Mouse (Mus musculus) MEL (cell line): ENCODE results near the gene 6820408C15Rik. TPM values are rescaled to one million over a fixed set of nuclear protein-coding genes. Genes with fewer than 3 reads are reported as not detected.
A peak's percentile ranks its signal among the peaks of the same experiment; 100 is the strongest.

Experiments
- DNase-seq: peaks from one replicate; pipeline ENCODE4 v3.0.0; 2011; ENCODE audit warnings: low read depth, low spot score
- H3K27ac ChIP-seq: 2 replicates; pipeline ENCODE4 v1.5.1; 2012; ENCODE audit warnings: low read depth, mild to moderate bottlenecking, control low read depth, low read length, moderate library complexity; ENCODE audit not compliant: control insufficient read depth
- H3K27me3 ChIP-seq, 2 experiments: fragments of 150-350 bp in 1 of 2; sonication (generic) in 1 of 2; 2 replicates each; pipeline ENCODE4 v1.6.1; 2012; ENCODE audit warnings: low read length in 2 of 2, mild to moderate bottlenecking in 2 of 2, improper control_type of control experiment in 1 of 2, moderate library complexity in 1 of 2; ENCODE audit not compliant: insufficient read depth in 2 of 2, control insufficient read depth in 1 of 2
- H3K36me3 ChIP-seq, 2 experiments: 2 replicates each; pipeline ENCODE4 v1.6.1; 2012 to 2014; ENCODE audit warnings: low read length in 2 of 2, improper control_type of control experiment in 1 of 2, inconsistent platforms in 1 of 2, mild to moderate bottlenecking in 1 of 2; ENCODE audit not compliant: insufficient read depth in 2 of 2, control insufficient read depth in 1 of 2
- H3K4me1 ChIP-seq, 2 experiments: fragments of 150-350 bp in 1 of 2; sonication (generic) in 1 of 2; 2 replicates each; pipeline ENCODE4 v1.6.1; 2012; ENCODE audit warnings: low read length in 2 of 2, improper control_type of control experiment in 1 of 2, mild to moderate bottlenecking in 1 of 2; ENCODE audit not compliant: insufficient read depth in 2 of 2, control insufficient read depth in 1 of 2
- H3K4me3 ChIP-seq, 2 experiments: fragments of 150-350 bp in 1 of 2; sonication (generic) in 1 of 2; 2 replicates each; pipeline ENCODE4 v1.5.1; 2012; ENCODE audit warnings: low read depth in 2 of 2, low read length in 2 of 2, mild to moderate bottlenecking in 2 of 2, moderate library complexity in 2 of 2, control low read depth in 1 of 2, improper control_type of control experiment in 1 of 2; ENCODE audit not compliant: control insufficient read depth in 1 of 2, insufficient read depth in 1 of 2
- H3K79me2 ChIP-seq: 2 replicates; pipeline ENCODE4 v1.6.1; 2012; ENCODE audit warnings: mild to moderate bottlenecking, low read length, moderate library complexity; ENCODE audit not compliant: control insufficient read depth, poor library complexity, insufficient read depth
- H3K9ac ChIP-seq: 2 replicates; pipeline ENCODE4 v1.6.1; 2012; ENCODE audit warnings: low read depth, mild to moderate bottlenecking, control low read depth, low read length, moderate library complexity; ENCODE audit not compliant: control insufficient read depth, poor library complexity, severe bottlenecking
- H3K9me3 ChIP-seq: fragments of 150-350 bp; sonication (generic); replicated peaks from 2 replicates; pipeline ENCODE4 v1.6.1; 2012; ENCODE audit warnings: mild to moderate bottlenecking, low read length, improper control_type of control experiment, moderate library complexity; ENCODE audit not compliant: insufficient read depth
- CHD1 ChIP-seq: IDR thresholded peaks from 2 replicates; pipeline ENCODE4 v1.6.1; 2012; ENCODE audit warnings: low read depth, mild to moderate bottlenecking, inconsistent platforms, low read length, improper control_type of control experiment
- CHD2 ChIP-seq: IDR thresholded peaks from 2 replicates; pipeline ENCODE4 v1.6.1; 2011; ENCODE audit warnings: low read length, improper control_type of control experiment
- CTCF ChIP-seq, 3 experiments: IDR thresholded peaks in 2 of 3; conservative IDR thresholded peaks in 1 of 3; 2 replicates each; pipeline ENCODE4 v1.5.1; 2011 to 2012; ENCODE audit warnings: low read length in 3 of 3, low read depth in 2 of 3, mild to moderate bottlenecking in 2 of 3, improper control_type of control experiment in 1 of 3, inconsistent platforms in 1 of 3, mixed read lengths in 1 of 3, moderate library complexity in 1 of 3; ENCODE audit not compliant: control insufficient read depth in 1 of 3, insufficient read depth in 1 of 3, poor library complexity in 1 of 3, severe bottlenecking in 1 of 3
- ELF1 ChIP-seq: IDR thresholded peaks from 2 replicates; pipeline ENCODE4 v1.6.1; 2014; ENCODE audit warnings: low read depth, mild to moderate bottlenecking, inconsistent platforms, low read length, improper control_type of control experiment, moderate library complexity
- EP300 ChIP-seq, 2 experiments: IDR thresholded peaks; 2 replicates each; pipeline ENCODE4 v1.6.1; 2011; ENCODE audit warnings: improper control_type of control experiment in 2 of 2, low read length in 2 of 2, low read depth in 1 of 2, mild to moderate bottlenecking in 1 of 2
- ETS1 ChIP-seq: IDR thresholded peaks from 2 replicates; pipeline ENCODE4 v1.6.1; 2012; ENCODE audit warnings: low read depth, mild to moderate bottlenecking, inconsistent platforms, low read length, improper control_type of control experiment, moderate library complexity
- GABPA ChIP-seq: IDR thresholded peaks from 2 replicates; pipeline ENCODE4 v1.6.1; 2012; ENCODE audit warnings: low read depth, mild to moderate bottlenecking, inconsistent platforms, low read length, improper control_type of control experiment, moderate library complexity
- GATA1 ChIP-seq: IDR thresholded peaks from 2 replicates; pipeline ENCODE4 v1.6.1; 2011; ENCODE audit warnings: low read depth, low read length, improper control_type of control experiment
- JUND ChIP-seq: IDR thresholded peaks from 2 replicates; pipeline ENCODE4 v1.6.1; 2011; ENCODE audit warnings: low read depth, mild to moderate bottlenecking, improper control_type of control experiment, low read length
- MAX ChIP-seq: IDR thresholded peaks from 2 replicates; pipeline ENCODE4 v1.6.1; 2011; ENCODE audit warnings: low read length, improper control_type of control experiment
- MEF2A ChIP-seq: IDR thresholded peaks from 2 replicates; pipeline ENCODE4 v1.6.1; 2014; ENCODE audit warnings: low read depth, mild to moderate bottlenecking, inconsistent platforms, low read length, improper control_type of control experiment; ENCODE audit not compliant: poor library complexity, insufficient replicate concordance, severe bottlenecking; ENCODE audit errors: extremely low read depth
- MXI1 ChIP-seq: IDR thresholded peaks from 2 replicates; pipeline ENCODE4 v1.6.1; 2011; ENCODE audit warnings: mild to moderate bottlenecking, low read depth, low read length, improper control_type of control experiment
- MYB ChIP-seq: IDR thresholded peaks from 2 replicates; pipeline ENCODE4 v1.6.1; 2011; ENCODE audit warnings: mild to moderate bottlenecking, low read depth, low read length, improper control_type of control experiment
- NELFE ChIP-seq: IDR thresholded peaks from 2 replicates; pipeline ENCODE4 v1.6.1; 2011; ENCODE audit warnings: low read depth, low read length, improper control_type of control experiment
- NRF1 ChIP-seq: IDR thresholded peaks from 2 replicates; pipeline ENCODE4 v1.6.1; 2014; ENCODE audit warnings: low read depth, mild to moderate bottlenecking, inconsistent platforms, low read length, improper control_type of control experiment, moderate library complexity; ENCODE audit not compliant: poor library complexity, insufficient read depth, severe bottlenecking
- POLR2A ChIP-seq, 2 experiments: IDR thresholded peaks; 2 replicates each; pipeline ENCODE4 v1.6.1; 2011 to 2012; ENCODE audit warnings: low read length in 2 of 2, mild to moderate bottlenecking in 2 of 2, control low read depth in 1 of 2, improper control_type of control experiment in 1 of 2, low read depth in 1 of 2, moderate library complexity in 1 of 2; ENCODE audit not compliant: control insufficient read depth in 1 of 2, insufficient read depth in 1 of 2, poor library complexity in 1 of 2
- POLR2AphosphoS2 ChIP-seq: IDR thresholded peaks from 2 replicates; pipeline ENCODE4 v1.6.1; 2011; ENCODE audit warnings: low read length, improper control_type of control experiment
- SIN3A ChIP-seq: IDR thresholded peaks from 2 replicates; pipeline ENCODE4 v1.6.1; 2012; ENCODE audit warnings: low read length, improper control_type of control experiment, inconsistent platforms
- SMC3 ChIP-seq: IDR thresholded peaks from 2 replicates; pipeline ENCODE4 v1.6.1; 2011; ENCODE audit warnings: low read depth, low read length, improper control_type of control experiment
- TAL1 ChIP-seq: IDR thresholded peaks from 2 replicates; pipeline ENCODE4 v1.6.1; 2012; ENCODE audit warnings: mild to moderate bottlenecking, inconsistent platforms, low read length, moderate library complexity, mixed read lengths
- TBP ChIP-seq: IDR thresholded peaks from 2 replicates; pipeline ENCODE4 v1.8.0; 2011; ENCODE audit warnings: low read depth, low read length, improper control_type of control experiment
- TCF12 ChIP-seq: IDR thresholded peaks from 2 replicates; pipeline ENCODE4 v1.6.1; 2014; ENCODE audit warnings: low read depth, mild to moderate bottlenecking, inconsistent platforms, low read length, improper control_type of control experiment, moderate library complexity
- UBTF ChIP-seq: IDR thresholded peaks from 2 replicates; pipeline ENCODE4 v1.6.1; 2012; ENCODE audit warnings: low read depth, mild to moderate bottlenecking, inconsistent platforms, low read length, improper control_type of control experiment, moderate library complexity, borderline replicate concordance; ENCODE audit not compliant: insufficient read depth
- ZMIZ1 ChIP-seq: IDR thresholded peaks from 2 replicates; pipeline ENCODE4 v1.6.1; 2012; ENCODE audit warnings: low read depth, mild to moderate bottlenecking, inconsistent platforms, low read length, improper control_type of control experiment, moderate library complexity
- ZNF384 ChIP-seq: IDR thresholded peaks from 2 replicates; pipeline ENCODE4 v1.6.1; 2012; ENCODE audit warnings: low read depth, mild to moderate bottlenecking, inconsistent platforms, low read length, improper control_type of control experiment
- polyA plus RNA-seq, 2 experiments: library from polyadenylated mRNA; stranded (reverse) in 1 of 2; unstranded in 1 of 2; fragments of >175 nt in 1 of 2; fragments of >200 nt in 1 of 2; gene quantifications; 2 replicates each; pipeline versions ENCODE4 v1.2.1 to v1.2.4; 2012; ENCODE audit warnings: low replicate concordance in 2 of 2, low read depth in 1 of 2; ENCODE audit not compliant: insufficient read length in 2 of 2, insufficient read depth in 1 of 2, missing spikeins in 1 of 2
- total RNA-seq: library from RNA; depleted of rRNA; stranded (reverse); fragments of 300-350 nt; gene quantifications from 2 replicates; pipeline ENCODE4 v1.2.3, GENCODE M21; 2012

The 6820408C15Rik gene
- total and polyA plus RNA-seq, 3 experiments = 0.08 to 0.31 TPM; not detected in 1

DNA sequence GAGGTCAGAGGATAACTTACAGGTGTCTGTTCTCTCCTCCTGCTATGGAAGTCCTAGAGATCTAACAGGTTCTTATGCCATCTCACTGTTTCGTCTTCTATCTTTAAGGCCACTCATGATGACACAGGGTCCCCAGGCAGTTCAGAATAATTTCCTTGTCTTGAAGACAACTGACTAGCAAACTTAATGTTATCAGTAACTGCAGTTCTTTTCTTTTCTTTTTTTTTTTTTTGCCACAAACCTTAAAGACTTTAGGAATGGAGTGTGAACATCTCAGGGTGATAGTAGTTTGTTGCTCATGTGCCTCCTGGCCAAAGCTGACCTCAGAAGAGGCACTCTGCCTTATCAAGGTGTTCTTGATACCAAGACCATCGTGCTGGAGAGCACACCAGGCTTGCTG is 31.3 kb downstream of the 6820408C15Rik start:
- Histone ChIP-seq H3K9ac (no peak overlapping the region), H3K27ac (peak overlapping the region; percentile 54), H3K36me3 (peaks cover 0 to 6% of the 10 kb centered on the region in 2 experiments; a peak in 2 of 4 replicates)
- DNase-seq = peak; percentile 71
- TF ChIP-seq JUND (no peak), NRF1 (no peak), MEF2A (no peak), ETS1 (peak; percentile 36; the same call in 1 of the 2 replicates), UBTF (no peak), ZMIZ1 (no peak), CHD2 (no peak), POLR2A (IDR thresholded peaks at IDR 0.05; ENCODE audit: control insufficient read depth in 1 of 2, insufficient read depth in 1 of 2, low read depth in 1 of 2, low read length in 2 of 2, poor library complexity in 1 of 2) (no peak), NELFE (no peak), TAL1 (no peak), SIN3A (0 out of 2 replicates have a peak, but pooled peaks have one; percentile 8), ZNF384 (peak; percentile 93), TCF12 (no peak), CHD1 (no peak), MAX (no peak), EP300 (IDR thresholded peaks at IDR 0.05; ENCODE audit: low read depth in 1 of 2, low read length in 2 of 2) (peak; percentile 59 to 61), ELF1 (no peak), MYB (no peak), CTCF (IDR thresholded peaks at IDR 0.05 in 2 of 3, conservative IDR thresholded peaks at IDR 0.05 in 1 of 3; ENCODE audit: control insufficient read depth in 1 of 3, insufficient read depth in 1 of 3, low read depth in 2 of 3, low read length in 3 of 3, poor library complexity in 1 of 3, severe bottlenecking in 1 of 3) (no peak), TBP (0 out of 2 replicates have a peak, but pooled peaks have one; percentile 18), GABPA (no peak), POLR2AphosphoS2 (no peak), GATA1 (peak; percentile 50)
- TF ChIP-seq, all 39 proteins: peak for 6
- Histone ChIP-seq H3K4me1 (peaks cover 2 to 14% of the 10 kb centered on the region in 2 experiments; a peak in 3 of 4 replicates), H3K4me3 (no peak overlapping the region), H3K79me2 (no peaks in the 10 kb centered on the region), H3K27me3 (no peaks in the 10 kb centered on the region), H3K9me3 (no peaks in the 10 kb centered on the region)

DNA sequence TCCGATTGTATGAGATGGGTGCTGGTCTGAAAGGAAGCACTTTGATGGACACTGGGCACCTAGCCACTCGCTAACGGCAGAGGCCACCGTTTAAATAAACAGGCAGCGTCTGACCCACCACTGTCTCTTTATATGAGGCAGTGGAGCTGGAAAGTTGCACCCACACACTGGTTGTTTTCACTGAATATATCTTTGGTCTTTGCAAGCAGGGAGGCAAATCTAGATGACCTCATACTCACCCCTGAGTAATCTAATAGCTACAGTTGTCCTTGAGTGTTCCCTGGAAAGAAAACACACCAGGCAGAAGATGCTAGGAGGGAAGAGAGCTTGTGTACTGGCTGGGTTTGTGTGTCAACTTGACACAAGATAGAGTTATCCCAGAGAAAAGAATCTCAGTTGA is 32.1 kb downstream of the 6820408C15Rik start:
- no peaks in the 10 kb centered on the region for H3K27me3 ChIP-seq
- TF ChIP-seq MXI1 (no peak), SIN3A (no peak), SMC3 (no peak)
- H3K79me2 ChIP-seq = no peaks in the 10 kb centered on the region
- DNase-seq = peak; percentile 11
- no peak overlapping the region for H3K27ac ChIP-seq
- peaks cover 2 to 14% of the 10 kb centered on the region in 2 experiments; a peak in 3 of 4 replicates for H3K4me1 ChIP-seq
- H3K36me3 ChIP-seq = peaks cover 0 to 6% of the 10 kb centered on the region in 2 experiments; a peak in 2 of 4 replicates
- no peak overlapping the region for H3K9ac ChIP-seq
- H3K4me3 ChIP-seq = no peak overlapping the region
- no peaks in the 10 kb centered on the region for H3K9me3 ChIP-seq
